Mouse (Mus musculus): ENCODE measurements around the gene Clip1. TPM values are rescaled to one million over a fixed set of nuclear protein-coding genes. Genes with fewer than 3 reads are reported as not detected.

The Clip1 gene
- polyA plus RNA-seq, 1 experiment from 2014 or later = 39.1 TPM

DNA sequence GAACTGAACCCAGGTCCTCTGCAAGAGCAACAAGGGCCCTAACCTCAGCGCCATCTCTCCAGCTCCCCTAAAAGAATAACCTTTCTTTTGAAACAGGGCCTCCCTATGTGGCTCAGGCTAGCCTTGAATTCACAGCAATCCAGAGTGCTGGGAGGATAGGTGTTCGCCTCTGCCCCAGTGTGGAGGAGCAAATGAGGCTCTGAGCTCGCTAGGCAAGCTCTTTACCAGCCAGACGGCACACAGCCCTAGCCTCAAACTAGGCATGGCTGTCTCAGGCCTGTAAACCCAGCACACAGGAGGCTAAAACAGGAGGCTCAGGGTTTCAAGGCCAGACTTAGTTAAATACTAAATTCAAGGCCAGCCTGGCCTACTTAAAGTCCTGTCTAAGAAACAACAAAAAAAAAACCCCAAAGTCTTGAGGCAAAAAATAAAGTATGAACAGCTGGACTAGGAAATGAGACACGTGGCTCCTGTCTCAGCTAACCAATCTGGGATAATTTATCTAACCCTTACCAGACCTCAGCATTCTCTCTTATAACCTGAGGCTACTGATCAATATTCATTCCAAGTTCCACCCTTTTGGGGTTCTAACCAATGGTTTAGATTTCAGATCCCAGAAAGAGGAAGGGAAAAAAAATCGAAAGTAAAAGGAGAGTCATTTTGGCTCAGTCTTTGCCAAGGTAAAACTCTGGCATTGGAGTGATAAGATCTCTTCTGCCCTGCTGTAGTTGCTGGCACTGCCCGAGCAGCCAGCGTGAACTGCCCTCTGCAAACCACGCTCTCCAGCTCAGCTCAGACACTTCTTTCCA is 14.2 kb downstream of the Clip1 start:
- Histone ChIP-seq H3K4me2 (no peak overlapping the region), H3K4me3 (no peak overlapping the region), H3K9ac (no peak overlapping the region), H3K27ac (0 out of 2 replicates have a peak overlapping the region, but pooled peaks have one; percentile 22), H3K36me3 (no peaks in the 10 kb centered on the region), H3K9me3 (no peaks in the 10 kb centered on the region), H3K4me1 (peaks cover 33% of the 10 kb centered on the region), H3K27me3 (no peaks in the 10 kb centered on the region)
- 62% methylated on average over 9 of the region's 9 CpGs for WGBS
- ATAC-seq (ENCODE audit: borderline replicate concordance, extremely low read depth, low FRiP score, low TSS enrichment) = no peak

- no peaks in the 10 kb centered on the region for H3K27me3 ChIP-seq
- no peak overlapping the region for H3K9ac ChIP-seq
- H3K9me3 ChIP-seq = no peaks in the 10 kb centered on the region
- WGBS = 74% methylated on average over 12 of the region's 12 CpGs
- no peak overlapping the region for H3K4me3 ChIP-seq
- H3K36me3 ChIP-seq = no peaks in the 10 kb centered on the region
- H3K27ac ChIP-seq = no peak overlapping the region
- H3K4me2 ChIP-seq = no peak overlapping the region
- no peak for ATAC-seq (ENCODE audit: borderline replicate concordance, extremely low read depth, low FRiP score, low TSS enrichment)
- H3K4me1 ChIP-seq = peaks cover 38% of the 10 kb centered on the region
Observed at GRCm38 (mm10) chr5:123667915-123668314, 16.5 kb downstream of the Clip1 start.

GRCm38 (mm10) chr5:123665956-123666355 is 18.5 kb downstream of the Clip1 start:
- H3K4me1 ChIP-seq = peaks cover 43% of the 10 kb centered on the region
- no peaks in the 10 kb centered on the region for H3K27me3 ChIP-seq
- H3K4me3 ChIP-seq = no peak overlapping the region
- ATAC-seq (ENCODE audit: borderline replicate concordance, extremely low read depth, low FRiP score, low TSS enrichment) = no peak
- no peaks in the 10 kb centered on the region for H3K9me3 ChIP-seq
- 67% methylated on average over 7 of the region's 7 CpGs for WGBS
- H3K4me2 ChIP-seq = no peak overlapping the region
- no peak overlapping the region for H3K9ac ChIP-seq
- no peak overlapping the region for H3K27ac ChIP-seq
- no peaks in the 10 kb centered on the region for H3K36me3 ChIP-seq

DNA sequence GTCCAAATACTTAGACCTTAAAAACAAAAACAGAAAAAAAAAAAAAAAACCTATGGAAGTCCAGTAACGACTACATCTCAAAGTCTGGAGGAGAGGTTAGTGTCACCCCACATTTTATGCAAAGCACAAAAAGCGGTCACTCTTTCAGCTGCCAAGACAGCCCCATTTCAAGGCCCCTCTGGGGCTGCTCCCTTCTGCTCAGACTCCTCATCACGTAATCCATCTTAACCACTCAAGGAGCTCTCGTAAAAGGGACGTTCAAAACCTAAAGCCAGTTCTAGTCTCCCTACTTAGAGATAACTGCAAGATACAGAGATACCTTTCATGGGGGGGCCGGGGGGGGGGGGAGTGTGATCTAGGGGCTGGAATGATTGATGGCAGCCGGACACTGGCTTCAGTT is 20.1 kb downstream of the Clip1 start:
- H3K27me3 ChIP-seq = no peaks in the 10 kb centered on the region
- H3K9me3 ChIP-seq = no peaks in the 10 kb centered on the region
- no peak overlapping the region for H3K27ac ChIP-seq
- no peaks in the 10 kb centered on the region for H3K36me3 ChIP-seq
- no peak overlapping the region for H3K9ac ChIP-seq
- peak; percentile 61; the same call in 1 of the 2 replicates for ATAC-seq (ENCODE audit: borderline replicate concordance, extremely low read depth, low FRiP score, low TSS enrichment)
- peaks cover 33% of the 10 kb centered on the region for H3K4me1 ChIP-seq
- no peak overlapping the region for H3K4me3 ChIP-seq
- 49% methylated on average over 7 of the region's 7 CpGs for WGBS
- H3K4me2 ChIP-seq = no peak overlapping the region

DNA sequence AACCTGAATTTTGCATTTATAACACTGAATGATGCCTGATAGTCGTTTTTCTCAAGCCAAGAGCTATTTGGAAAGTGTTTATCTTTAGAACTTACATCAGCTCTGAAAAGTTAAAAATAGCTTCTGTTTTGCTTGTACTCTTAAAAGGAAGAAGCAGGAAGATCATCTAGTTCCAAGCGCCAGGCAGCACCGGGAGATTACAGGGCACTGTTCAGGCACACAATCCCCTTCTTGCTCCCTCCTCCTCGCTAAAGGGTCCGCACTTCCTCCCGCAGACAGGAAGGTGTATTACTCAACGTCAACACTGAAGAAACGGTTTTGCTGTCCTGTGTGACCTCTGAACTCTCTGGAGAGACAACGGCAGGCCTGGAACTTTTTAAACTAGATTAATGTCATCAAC is 22.4 kb downstream of the Clip1 start:
- H3K27me3 ChIP-seq = no peaks in the 10 kb centered on the region
- H3K4me3 ChIP-seq = no peak overlapping the region
- H3K36me3 ChIP-seq = no peaks in the 10 kb centered on the region
- H3K9me3 ChIP-seq = no peaks in the 10 kb centered on the region
- H3K9ac ChIP-seq = no peak overlapping the region
- no peak; the same call in 1 of the 2 replicates for ATAC-seq (ENCODE audit: borderline replicate concordance, extremely low read depth, low FRiP score, low TSS enrichment)
- peaks cover 34% of the 10 kb centered on the region for H3K4me1 ChIP-seq
- 0 out of 2 replicates have a peak overlapping the region, but pooled peaks have one; percentile 16 for H3K4me2 ChIP-seq
- 14% methylated on average over 9 of the region's 9 CpGs for WGBS
- H3K27ac ChIP-seq = peak overlapping the region; percentile 82

DNA sequence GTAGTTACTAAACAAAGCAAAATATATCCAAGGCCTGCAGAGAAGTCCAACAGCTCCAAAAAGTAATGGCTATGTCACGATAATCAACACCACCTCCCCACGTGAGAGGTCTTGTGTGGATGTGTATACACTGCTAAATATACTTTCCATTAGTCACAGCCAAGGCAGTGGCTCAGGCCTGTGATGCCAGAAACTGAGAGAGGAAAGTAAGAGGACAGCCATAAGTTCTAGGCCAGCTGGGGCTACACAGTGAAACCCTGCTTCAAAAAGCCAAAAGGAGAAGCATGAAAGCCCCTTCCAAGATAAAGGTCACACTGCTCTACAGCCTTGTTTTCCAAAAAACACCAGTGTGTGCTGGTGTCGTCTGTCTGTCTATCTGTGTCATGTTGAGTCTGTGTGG is 22.8 kb downstream of the Clip1 start:
- Histone ChIP-seq H3K9ac (no peak overlapping the region), H3K4me1 (peaks cover 34% of the 10 kb centered on the region), H3K27ac (peak overlapping the region; percentile 82), H3K4me3 (no peak overlapping the region), H3K36me3 (no peaks in the 10 kb centered on the region), H3K4me2 (0 out of 2 replicates have a peak overlapping the region, but pooled peaks have one; percentile 8), H3K27me3 (no peaks in the 10 kb centered on the region), H3K9me3 (no peaks in the 10 kb centered on the region)
- 33% methylated on average over 3 of the region's 3 CpGs for WGBS
- ATAC-seq (ENCODE audit: borderline replicate concordance, extremely low read depth, low FRiP score, low TSS enrichment) = no peak

GRCm38 (mm10) chr5:123657651-123658050 is 26.8 kb downstream of the Clip1 start:
- Histone ChIP-seq H3K4me3 (no peak overlapping the region), H3K9ac (no peak overlapping the region), H3K36me3 (peaks cover 10% of the 10 kb centered on the region), H3K4me2 (no peak overlapping the region), H3K27ac (no peak overlapping the region), H3K4me1 (peaks cover 24% of the 10 kb centered on the region), H3K9me3 (no peaks in the 10 kb centered on the region), H3K27me3 (no peaks in the 10 kb centered on the region)
- no peak for ATAC-seq (ENCODE audit: borderline replicate concordance, extremely low read depth, low FRiP score, low TSS enrichment)
- 42% methylated on average over 7 of the region's 7 CpGs for WGBS

GRCm38 (mm10) chr5:123654937-123655336 is 29.5 kb downstream of the Clip1 start:
- peaks cover 10% of the 10 kb centered on the region for H3K36me3 ChIP-seq
- H3K4me1 ChIP-seq = peaks cover 8% of the 10 kb centered on the region; the same call in 1 of the 2 replicates
- H3K27ac ChIP-seq = no peak overlapping the region
- no peak overlapping the region for H3K4me3 ChIP-seq
- H3K9ac ChIP-seq = no peak overlapping the region
- no peak for ATAC-seq (ENCODE audit: borderline replicate concordance, extremely low read depth, low FRiP score, low TSS enrichment)
- H3K27me3 ChIP-seq = no peaks in the 10 kb centered on the region
- WGBS = 63% methylated on average over 5 of the region's 5 CpGs
- no peak overlapping the region for H3K4me2 ChIP-seq
- H3K9me3 ChIP-seq = no peaks in the 10 kb centered on the region

DNA sequence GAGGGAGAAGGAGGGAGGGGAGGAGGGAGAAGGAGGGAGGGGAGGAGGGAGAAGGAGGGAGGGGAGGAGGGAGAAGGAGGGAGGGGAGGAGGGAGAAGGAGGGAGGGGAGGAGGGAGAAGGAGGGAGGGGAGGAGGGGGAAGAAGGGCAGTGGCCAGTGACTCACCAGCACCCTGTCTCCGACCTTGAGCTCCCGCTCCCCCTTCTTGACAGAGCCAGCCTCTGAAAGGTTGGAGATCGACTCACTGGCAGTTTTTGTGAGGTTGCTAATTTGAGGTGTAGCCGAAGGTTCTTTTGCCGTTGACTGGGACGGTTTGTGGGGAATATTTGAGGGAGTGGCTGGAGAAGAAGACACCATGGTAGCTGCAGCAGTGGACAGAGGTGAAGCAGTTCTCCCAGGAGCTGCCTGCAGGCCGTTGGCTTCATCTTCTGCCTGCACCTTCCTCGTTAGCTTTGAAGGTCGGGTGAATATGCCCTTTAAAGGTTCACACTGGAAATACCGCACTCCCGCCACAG is 31.1 kb downstream of the Clip1 start:
- 89% methylated on average over 11 of the region's 11 CpGs for WGBS
- H3K9ac ChIP-seq = no peak overlapping the region
- no peak overlapping the region for H3K27ac ChIP-seq
- peaks cover 8% of the 10 kb centered on the region; the same call in 1 of the 2 replicates for H3K4me1 ChIP-seq
- H3K27me3 ChIP-seq = no peaks in the 10 kb centered on the region
- ATAC-seq (ENCODE audit: borderline replicate concordance, extremely low read depth, low FRiP score, low TSS enrichment) = no peak
- H3K4me3 ChIP-seq = no peak overlapping the region
- peaks cover 10% of the 10 kb centered on the region for H3K36me3 ChIP-seq
- no peak overlapping the region for H3K4me2 ChIP-seq
- H3K9me3 ChIP-seq = no peaks in the 10 kb centered on the region

- 80% methylated on average over 2 of the region's 2 CpGs for WGBS
- no peak overlapping the region for H3K9ac ChIP-seq
- peaks cover 21% of the 10 kb centered on the region for H3K36me3 ChIP-seq
Observed at GRCm38 (mm10) chr5:123650825-123651224, 33.6 kb downstream of the Clip1 start.

DNA sequence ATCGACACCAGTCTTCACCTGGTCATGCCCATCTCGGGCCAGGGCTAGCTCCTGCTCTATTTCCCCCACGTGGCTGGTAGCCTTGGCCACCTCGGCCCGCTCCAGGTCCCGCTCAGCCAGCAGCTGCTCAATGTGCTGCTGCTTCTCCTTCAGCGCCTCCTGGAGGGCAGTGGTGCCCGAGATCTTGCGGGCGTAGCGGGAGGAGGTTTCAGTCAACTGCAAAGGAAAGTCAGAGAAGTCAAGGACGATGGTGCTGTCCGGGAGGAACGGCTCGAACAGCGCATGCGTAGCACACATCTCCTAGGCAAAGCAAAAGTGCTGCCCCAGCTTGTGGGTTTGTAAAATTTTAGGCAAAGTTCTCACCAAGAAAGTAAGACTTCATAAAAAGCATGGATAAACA is 42.0 kb downstream of the Clip1 start:
- Histone ChIP-seq H3K27ac (no peak overlapping the region), H3K4me2 (no peak overlapping the region), H3K9ac (no peak overlapping the region), H3K27me3 (no peaks in the 10 kb centered on the region), H3K36me3 (peaks cover 30% of the 10 kb centered on the region), H3K4me1 (0 out of 2 replicates have a peak, but pooled peaks cover 3% of the 10 kb centered on the region), H3K4me3 (no peak overlapping the region), H3K9me3 (no peaks in the 10 kb centered on the region)
- 92% methylated on average over 17 of the region's 17 CpGs for WGBS
- no peak for ATAC-seq (ENCODE audit: borderline replicate concordance, extremely low read depth, low FRiP score, low TSS enrichment)

More at GRCm38 (mm10) chr5:123650825-123651224, 33.6 kb downstream of the Clip1 start:
- no peak overlapping the region for H3K4me2 ChIP-seq
- no peaks in the 10 kb centered on the region for H3K4me1 ChIP-seq
- no peaks in the 10 kb centered on the region for H3K9me3 ChIP-seq
- no peak for ATAC-seq (ENCODE audit: borderline replicate concordance, extremely low read depth, low FRiP score, low TSS enrichment)
- H3K4me3 ChIP-seq = no peak overlapping the region
- H3K27ac ChIP-seq = no peak overlapping the region
- H3K27me3 ChIP-seq = no peaks in the 10 kb centered on the region

- 48% methylated on average over 7 of the region's 7 CpGs for WGBS
Observed at GRCm38 (mm10) chr5:123641259-123641900, 43.0 kb downstream of the Clip1 start.

More at GRCm38 (mm10) chr5:123641259-123641900, 43.0 kb downstream of the Clip1 start:
- Histone ChIP-seq H3K4me2 (no peak overlapping the region), H3K36me3 (peaks cover 29% of the 10 kb centered on the region), H3K27me3 (no peaks in the 10 kb centered on the region), H3K4me1 (0 out of 2 replicates have a peak, but pooled peaks cover 3% of the 10 kb centered on the region), H3K27ac (peak overlapping the region; percentile 54; the same call in 1 of the 2 replicates), H3K9me3 (no peaks in the 10 kb centered on the region), H3K4me3 (no peak overlapping the region), H3K9ac (no peak overlapping the region)
- ATAC-seq (ENCODE audit: borderline replicate concordance, extremely low read depth, low FRiP score, low TSS enrichment) = peak; percentile 96
